Mouse (Mus musculus): ENCODE results near the gene Gm49318. TPM values are rescaled to one million over a fixed set of nuclear protein-coding genes. Genes with fewer than 3 reads are reported as not detected.

Gm49318 gene
- total RNA-seq, 2 experiments from 2014 or later = 3.1 to 4.5 TPM

Small RNA genes lying within 50 kb of the gene (microRNA-seq; reads per million reads assigned to microRNA genes)
- gene Mir7084 = 0.21 to 0.30 reads per million in 2 experiments

Other genes with a start within 250 kb of the Gm49318 start
- not detected for gene Angptl8, start 235.7 kb downstream of the Gm49318 start, total RNA-seq (2021)
- 10 to 100 TPM; 14.1 to 15.0 TPM for gene Dock6, start 218.6 kb downstream of the Gm49318 start, total RNA-seq (2021)
- 10 to 100 TPM; 23.6 to 26.6 TPM for gene Rab3d, start 153.1 kb downstream of the Gm49318 start, total RNA-seq (2021)
- gene Ccdc159, start 143.8 kb downstream of the Gm49318 start, total RNA-seq (2021) = 10 to 100 TPM; 19.3 to 21.2 TPM
- 10 to 100 TPM; 41.0 to 44.6 TPM for gene Tmem205, start 143.7 kb downstream of the Gm49318 start, total RNA-seq (2021)
- 100 to 1,000 TPM; 303 to 315 TPM for gene Plppr2, start 134.2 kb downstream of the Gm49318 start, total RNA-seq (2021)
- 10 to 100 TPM; 14.7 to 15.9 TPM for gene Swsap1, start 115.5 kb downstream of the Gm49318 start, total RNA-seq (2021)
- gene Epor, start 107.8 kb downstream of the Gm49318 start, total RNA-seq (2021) = 10 to 100 TPM in 1 of 2 experiments, 1 to 10 TPM in 1; 9.1 to 10.6 TPM
- gene Rgl3, start 81.8 kb downstream of the Gm49318 start, total RNA-seq (2021) = 1 to 10 TPM; 1.7 to 1.9 TPM
- 1 to 10 TPM; 9.5 to 9.9 TPM for gene Ccdc151, start 68.6 kb downstream of the Gm49318 start, total RNA-seq (2021)
- 100 to 1,000 TPM; 110 to 114 TPM for gene Prkcsh, start 68.5 kb downstream of the Gm49318 start, total RNA-seq (2021)
- 100 to 1,000 TPM; 172 to 175 TPM for gene Elavl3, start 19.2 kb downstream of the Gm49318 start, total RNA-seq (2021)
- gene Zfp653, start 117 bp upstream of the Gm49318 start, total RNA-seq (2021) = 10 to 100 TPM; 20.8 to 23.6 TPM
- gene Ecsit, start 14.2 kb upstream of the Gm49318 start, total RNA-seq (2021) = 10 to 100 TPM; 42.2 to 46.3 TPM
- gene Cnn1, start 28.0 kb upstream of the Gm49318 start, total RNA-seq (2021) = under 1 TPM; 0.55 to 0.61 TPM
- 10 to 100 TPM; 53.5 to 57.9 TPM for gene Elof1, start 45.9 kb upstream of the Gm49318 start, total RNA-seq (2021)
- gene Acp5, start 64.5 kb upstream of the Gm49318 start, total RNA-seq (2021) = 1 to 10 TPM in 1 of 2 experiments, under 1 TPM in 1; 0.91 to 1.3 TPM
- 10 to 100 TPM; 44.9 to 47.4 TPM for gene Pigyl, start 85.6 kb upstream of the Gm49318 start, total RNA-seq (2021)
- gene Zfp872, start 116.8 kb upstream of the Gm49318 start, total RNA-seq (2021) = under 1 TPM in 1 of 2 experiments, not detected in 1; 0.38 TPM
- 10 to 100 TPM; 22.5 to 27.6 TPM for gene Zfp809, start 154.5 kb upstream of the Gm49318 start, total RNA-seq (2021)
- gene Zfp599, start 188.6 kb upstream of the Gm49318 start, total RNA-seq (2021) = 1 to 10 TPM; 5.5 to 5.6 TPM
- 10 to 100 TPM; 17.3 to 18.4 TPM for gene Zfp810, start 236.4 kb upstream of the Gm49318 start, total RNA-seq (2021)

Measured in layer of hippocampus, postnatal 36 days (tissue).